Mouse (Mus musculus): ENCODE results near the gene Slc39a3. TPM values are rescaled to one million over a fixed set of nuclear protein-coding genes. Genes with fewer than 3 reads are reported as not detected.
A peak's percentile ranks its signal among the peaks of the same experiment; 100 is the strongest.
"Not testable (repeated sequence)": the region's sequence is repeated elsewhere in the genome, so short reads cannot be mapped to it uniquely, and the experiment has no call there.

The Slc39a3 gene
- polyA plus RNA-seq, 1 experiment, result 1.5 TPM

GRCm38 (mm10) chr10:81069836-81070235, 32.6 kb upstream of the Slc39a3 start, which contains the start of gene Thop1:
Gene Thop1, plus strand, starts transcription at chr10:81070035.
- Histone ChIP-seq H3K27me3 (ENCODE audit: control insufficient read depth) (peaks cover 9% of the 10 kb centered on the region), H3K9me3 (ENCODE audit: control insufficient read depth, low read length) (no peaks in the 10 kb centered on the region), H3K36me3 (ENCODE audit: control insufficient read depth) (peaks cover 28% of the 10 kb centered on the region), H3K4me1 (ENCODE audit: control insufficient read depth) (peaks cover 38% of the 10 kb centered on the region), H3K4me3 (replicated peaks) (peak within 1 kb of the TSS; percentile 66)
- TF ChIP-seq TAL1 (IDR thresholded peaks at IDR 0.05; ENCODE audit: low read length) (no peak), GATA1 (IDR thresholded peaks at IDR 0.05; ENCODE audit: low read length) (no peak)

GRCm38 (mm10) chr10:81068706-81069105, 31.5 kb upstream of the Slc39a3 start:
- H3K4me3 ChIP-seq (replicated peaks), result no peak overlapping the region
- H3K9me3 ChIP-seq (ENCODE audit: control insufficient read depth, low read length), result no peaks in the 10 kb centered on the region
- TF ChIP-seq TAL1 (IDR thresholded peaks at IDR 0.05; ENCODE audit: low read length), result no peak
- TF ChIP-seq GATA1 (IDR thresholded peaks at IDR 0.05; ENCODE audit: low read length), result no peak
- peaks cover 9% of the 10 kb centered on the region for H3K27me3 ChIP-seq (ENCODE audit: control insufficient read depth)
- H3K4me1 ChIP-seq (ENCODE audit: control insufficient read depth), result peaks cover 37% of the 10 kb centered on the region
- H3K36me3 ChIP-seq (ENCODE audit: control insufficient read depth), result peaks cover 17% of the 10 kb centered on the region

- H3K36me3 ChIP-seq (ENCODE audit: control insufficient read depth); H3K27me3 ChIP-seq (ENCODE audit: control insufficient read depth); H3K4me3 ChIP-seq (replicated peaks); H3K9me3 ChIP-seq (ENCODE audit: control insufficient read depth, low read length): not testable (repeated sequence)
- peaks cover 12% of the 10 kb centered on the region for H3K4me1 ChIP-seq (ENCODE audit: control insufficient read depth)
Measured at GRCm38 (mm10) chr10:81064519-81064918, 27.3 kb upstream of the Slc39a3 start.

GRCm38 (mm10) chr10:81062710-81063109, 25.5 kb upstream of the Slc39a3 start:
- no peak overlapping the region for H3K4me3 ChIP-seq (replicated peaks)
- no peaks in the 10 kb centered on the region for H3K9me3 ChIP-seq (ENCODE audit: control insufficient read depth, low read length)
- no peak for TF ChIP-seq GATA1 (IDR thresholded peaks at IDR 0.05; ENCODE audit: low read length)
- no peak for TF ChIP-seq TAL1 (IDR thresholded peaks at IDR 0.05; ENCODE audit: low read length)
- H3K27me3 ChIP-seq (ENCODE audit: control insufficient read depth), result peaks cover 6% of the 10 kb centered on the region
- H3K4me1 ChIP-seq (ENCODE audit: control insufficient read depth), result peaks cover 22% of the 10 kb centered on the region
- H3K36me3 ChIP-seq (ENCODE audit: control insufficient read depth), result peaks cover 3% of the 10 kb centered on the region; the same call in 1 of the 2 replicates

- no peaks in the 10 kb centered on the region for H3K27me3 ChIP-seq (ENCODE audit: control insufficient read depth)
- peaks cover 16% of the 10 kb centered on the region for H3K36me3 ChIP-seq (ENCODE audit: control insufficient read depth)
- H3K4me1 ChIP-seq (ENCODE audit: control insufficient read depth), result peaks cover 36% of the 10 kb centered on the region
- H3K4me3 ChIP-seq (replicated peaks), result peak within 1 kb of the TSS; percentile 82
- no peaks in the 10 kb centered on the region for H3K9me3 ChIP-seq (ENCODE audit: control insufficient read depth, low read length)
- TF ChIP-seq TAL1 (IDR thresholded peaks at IDR 0.05; ENCODE audit: low read length) (no peak), GATA1 (IDR thresholded peaks at IDR 0.05; ENCODE audit: low read length) (no peak)
Measured at GRCm38 (mm10) chr10:81059603-81060543, 22.6 kb upstream of the Slc39a3 start, which contains the start of gene Sgta. Gene Sgta, minus strand, starts transcription at chr10:81060181.

GRCm38 (mm10) chr10:81058896-81059295, 21.7 kb upstream of the Slc39a3 start:
- H3K9me3 ChIP-seq (ENCODE audit: control insufficient read depth, low read length), result no peaks in the 10 kb centered on the region
- H3K4me3 ChIP-seq (replicated peaks), result peak overlapping the region; percentile 82
- H3K4me1 ChIP-seq (ENCODE audit: control insufficient read depth), result peaks cover 36% of the 10 kb centered on the region
- H3K27me3 ChIP-seq (ENCODE audit: control insufficient read depth), result no peaks in the 10 kb centered on the region
- TF ChIP-seq GATA1 (IDR thresholded peaks at IDR 0.05; ENCODE audit: low read length) (no peak), TAL1 (IDR thresholded peaks at IDR 0.05; ENCODE audit: low read length) (no peak)
- H3K36me3 ChIP-seq (ENCODE audit: control insufficient read depth), result peaks cover 17% of the 10 kb centered on the region

GRCm38 (mm10) chr10:81057406-81058130, 20.3 kb upstream of the Slc39a3 start:
- TF ChIP-seq GATA1 (IDR thresholded peaks at IDR 0.05; ENCODE audit: low read length) (no peak), TAL1 (IDR thresholded peaks at IDR 0.05; ENCODE audit: low read length) (no peak)

GRCm38 (mm10) chr10:81055802-81056340, 18.6 kb upstream of the Slc39a3 start:
- Histone ChIP-seq H3K36me3 (ENCODE audit: control insufficient read depth) (peaks cover 43% of the 10 kb centered on the region), H3K4me1 (ENCODE audit: control insufficient read depth) (peaks cover 50% of the 10 kb centered on the region)
- H3K27me3 ChIP-seq (ENCODE audit: control insufficient read depth); H3K9me3 ChIP-seq (ENCODE audit: control insufficient read depth, low read length); H3K4me3 ChIP-seq (replicated peaks): not testable (repeated sequence)

More at GRCm38 (mm10) chr10:81057406-81058130, 20.3 kb upstream of the Slc39a3 start:
- Histone ChIP-seq H3K27me3 (ENCODE audit: control insufficient read depth) (no peaks in the 10 kb centered on the region), H3K9me3 (ENCODE audit: control insufficient read depth, low read length) (no peaks in the 10 kb centered on the region), H3K4me3 (replicated peaks) (no peak overlapping the region), H3K36me3 (ENCODE audit: control insufficient read depth) (peaks cover 26% of the 10 kb centered on the region), H3K4me1 (ENCODE audit: control insufficient read depth) (peaks cover 40% of the 10 kb centered on the region)

GRCm38 (mm10) chr10:81055169-81055568, 17.9 kb upstream of the Slc39a3 start:
- Histone ChIP-seq H3K36me3 (ENCODE audit: control insufficient read depth) (peaks cover 50% of the 10 kb centered on the region), H3K4me1 (ENCODE audit: control insufficient read depth) (peaks cover 51% of the 10 kb centered on the region), H3K27me3 (ENCODE audit: control insufficient read depth) (no peaks in the 10 kb centered on the region), H3K4me3 (replicated peaks) (no peak overlapping the region), H3K9me3 (ENCODE audit: control insufficient read depth, low read length) (no peaks in the 10 kb centered on the region)
- TF ChIP-seq TAL1 (IDR thresholded peaks at IDR 0.05; ENCODE audit: low read length) (no peak), GATA1 (IDR thresholded peaks at IDR 0.05; ENCODE audit: low read length) (no peak)

Measured in erythroblast, embryonic 14.5 days (primary cell).